Mouse (Mus musculus): ENCODE results near the gene Isl1. TPM values are rescaled to one million over a fixed set of nuclear protein-coding genes. Genes with fewer than 3 reads are reported as not detected.

The Isl1 gene
- polyA plus RNA-seq (2017; shearing (Covaris generic)) = not detected

DNA sequence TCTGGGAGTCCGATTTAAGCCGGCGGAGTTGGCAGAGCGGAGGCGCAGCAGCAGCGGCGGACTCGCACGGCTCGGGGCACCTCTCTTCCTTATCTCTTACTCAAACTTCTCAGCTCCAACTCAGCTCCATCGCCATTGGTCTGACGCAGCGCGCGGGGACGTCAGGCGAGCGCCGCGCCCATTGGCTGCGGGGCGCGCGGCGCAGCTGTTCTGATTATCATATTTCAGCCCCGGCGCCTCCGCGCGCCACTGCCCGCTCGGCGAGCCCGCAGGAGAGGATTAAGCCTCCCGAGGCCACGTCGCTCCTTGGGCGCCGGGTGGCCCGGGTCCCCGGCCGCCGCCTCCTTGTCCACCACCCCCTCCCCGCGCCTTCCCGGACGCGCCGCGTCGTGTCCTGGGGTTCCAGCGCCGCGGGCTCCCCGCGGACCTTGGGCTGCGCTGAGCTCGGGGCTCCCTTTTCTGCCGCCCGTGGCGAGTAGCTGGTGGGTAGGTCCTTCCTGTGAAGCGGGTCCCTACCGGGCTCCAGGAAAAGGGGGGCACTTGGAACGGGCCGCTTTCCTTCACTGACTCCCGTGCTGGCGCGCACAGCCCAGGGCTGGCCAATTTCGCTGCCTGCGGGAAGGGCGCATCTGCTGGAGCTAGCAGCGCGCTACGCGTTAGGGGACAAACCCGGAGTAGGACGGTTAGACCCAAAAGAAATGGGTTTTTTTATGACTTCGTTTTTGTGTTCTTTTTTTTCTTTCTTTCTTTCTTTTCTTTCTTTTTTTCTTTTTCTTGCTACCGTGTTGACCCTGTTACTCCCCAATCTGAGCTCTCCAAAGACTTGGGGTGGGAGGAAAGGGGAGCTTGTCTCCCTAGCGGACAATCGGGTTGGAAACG is at the start of gene Isl1:
Gene Isl1, minus strand, starts transcription at position 106 of the 879 bp plus-strand sequence.

